Mouse (Mus musculus) CH12F3 (cell line): ENCODE measurements around the gene Gm11127.
"Not testable (repeated sequence)": the region's sequence is repeated elsewhere in the genome, so short reads cannot be mapped to it uniquely, and the experiment has no call there.

ENCODE experiments used
- in situ Hi-C: fragments of 300-500 bp; cut with MboI; formaldehyde crosslinking; loops from 2 replicates; pipeline ENCODE4 v1.14.3; 2020; ENCODE audit warnings: low sequenced_read_pairs

Gm11127 gene

GRCm38 (mm10) chr17:36058362-36058761 lies at the start of gene Gm11127:
TSS of gene Gm11127 (minus strand) at chr17:36058371.
- in situ Hi-C loops: not testable (repeated sequence)

- in situ Hi-C loops: not testable (repeated sequence)
Measured at GRCm38 (mm10) chr17:36102091-36102490, 43.9 kb upstream of the Gm11127 start.

GRCm38 (mm10) chr17:36099603-36100002 lies 41.4 kb upstream of the Gm11127 start:
- in situ Hi-C loops: loop anchor here (10.0 to 25.0 kb wide), 2 partner anchors 55 to 737 kb away; no protein-coding TSS in a partner anchor

- in situ Hi-C loops: loop anchor here (10.0 to 25.0 kb wide), 2 partner anchors 61 to 732 kb away; no protein-coding TSS in a partner anchor
Measured at GRCm38 (mm10) chr17:36093936-36094335, 35.8 kb upstream of the Gm11127 start.

- in situ Hi-C loops: loop anchor here (10.0 to 25.0 kb wide), 2 partner anchors 62 to 730 kb away; no protein-coding TSS in a partner anchor
Measured at GRCm38 (mm10) chr17:36092520-36092919, 34.3 kb upstream of the Gm11127 start.

GRCm38 (mm10) chr17:36091933-36092332 lies 33.8 kb upstream of the Gm11127 start:
- in situ Hi-C loops: loop anchor here (10.0 to 25.0 kb wide), 2 partner anchors 63 to 730 kb away; no protein-coding TSS in a partner anchor

- in situ Hi-C loops: loop anchor here (25.0 kb wide), 1 partner anchor 724 kb away; no protein-coding TSS in a partner anchor
Measured at GRCm38 (mm10) chr17:36085976-36086375, 27.8 kb upstream of the Gm11127 start.

- in situ Hi-C loops: loop anchor here (25.0 kb wide), 1 partner anchor 722 kb away; no protein-coding TSS in a partner anchor
Measured at GRCm38 (mm10) chr17:36083870-36084451, 25.8 kb upstream of the Gm11127 start.

- in situ Hi-C loops: loop anchor here (25.0 kb wide), 1 partner anchor 721 kb away; no protein-coding TSS in a partner anchor
Measured at GRCm38 (mm10) chr17:36083266-36083869, 25.2 kb upstream of the Gm11127 start.

- in situ Hi-C loops: loop anchor here (25.0 kb wide), 1 partner anchor 720 kb away; no protein-coding TSS in a partner anchor
Measured at GRCm38 (mm10) chr17:36082519-36083232, 24.5 kb upstream of the Gm11127 start.

- in situ Hi-C loops: loop anchor here (25.0 kb wide), 1 partner anchor 720 kb away; no protein-coding TSS in a partner anchor
Measured at GRCm38 (mm10) chr17:36081901-36082300, 23.7 kb upstream of the Gm11127 start.

- in situ Hi-C loops: loop anchor here (10.0 kb wide), 1 partner anchor 74 kb away; no protein-coding TSS in a partner anchor
Measured at GRCm38 (mm10) chr17:36060829-36061228, 2.7 kb upstream of the Gm11127 start.

GRCm38 (mm10) chr17:36057927-36058326 lies 244 bp downstream of the Gm11127 start:
- in situ Hi-C loops: not testable (repeated sequence)

- in situ Hi-C loops: no loop called here
Measured at GRCm38 (mm10) chr17:36043286-36043685, 14.9 kb downstream of the Gm11127 start.

GRCm38 (mm10) chr17:36042610-36043169 lies 15.5 kb downstream of the Gm11127 start, which contains the start of the genes H2-T22 and Gm6034:
TSS of gene H2-T22 (minus strand) at chr17:36042747.
TSS of gene Gm6034 (plus strand) at chr17:36042961.
- in situ Hi-C loops: not testable (repeated sequence)

- in situ Hi-C loops: not testable (repeated sequence)
Measured at GRCm38 (mm10) chr17:36042055-36042454, 16.1 kb downstream of the Gm11127 start.

GRCm38 (mm10) chr17:36040604-36041003 lies 17.6 kb downstream of the Gm11127 start:
- in situ Hi-C loops: not testable (repeated sequence)

- in situ Hi-C loops: loop anchor here (10.0 kb wide), 1 partner anchor 79 kb away; no protein-coding TSS in a partner anchor
Measured at GRCm38 (mm10) chr17:36036126-36036525, 22.0 kb downstream of the Gm11127 start.

GRCm38 (mm10) chr17:36035010-36035638 lies 23.0 kb downstream of the Gm11127 start:
- in situ Hi-C loops: loop anchor here (10.0 kb wide), 1 partner anchor 80 kb away; no protein-coding TSS in a partner anchor

- in situ Hi-C loops: loop anchor here (10.0 kb wide), 1 partner anchor 80 kb away; no protein-coding TSS in a partner anchor
Measured at GRCm38 (mm10) chr17:36034524-36034923, 23.6 kb downstream of the Gm11127 start.
